Mouse (Mus musculus) liver, adult 2 months (tissue): Measurements from ENCODE around the gene Adora2a. TPM values are rescaled to one million over a fixed set of nuclear protein-coding genes. Genes with fewer than 3 reads are reported as not detected.

ENCODE experiments used
- DNase-seq: peaks from one replicate; pipeline ENCODE4 v3.0.0-alpha.2; 2011; ENCODE audit warnings: low read depth, low spot score; ENCODE audit errors: extremely low read depth
- H3K27ac ChIP-seq: fragments of 200-500 bp; replicated peaks from 2 replicates; pipeline ENCODE4 v1.5.1; 2012; ENCODE audit warnings: low read depth, mild to moderate bottlenecking, control low read depth, inconsistent platforms, low read length; ENCODE audit not compliant: insufficient read depth
- H3K27me3 ChIP-seq: fragments of 200-500 bp; 2 replicates; pipeline ENCODE4 v1.6.1; 2012; ENCODE audit warnings: mild to moderate bottlenecking, moderate library complexity, low read length, inconsistent platforms; ENCODE audit not compliant: control insufficient read depth, insufficient read depth
- H3K36me3 ChIP-seq: fragments of 200-500 bp; 2 replicates; pipeline ENCODE4 v1.6.1; 2012; ENCODE audit warnings: low read length, inconsistent platforms; ENCODE audit not compliant: control insufficient read depth, insufficient read depth
- H3K4me1 ChIP-seq: fragments of 200-500 bp; 2 replicates; pipeline ENCODE4 v1.6.1; 2011; ENCODE audit warnings: low read length; ENCODE audit not compliant: control insufficient read depth, insufficient read depth
- H3K4me3 ChIP-seq: fragments of 200-500 bp; 2 replicates; pipeline ENCODE4 v1.5.1; 2011; ENCODE audit warnings: low read depth, mild to moderate bottlenecking, control low read depth, low read length, moderate library complexity; ENCODE audit not compliant: insufficient read depth
- H3K79me2 ChIP-seq: fragments of 200-500 bp; 2 replicates; pipeline ENCODE4 v1.6.1; 2012; ENCODE audit warnings: inconsistent platforms, mild to moderate bottlenecking, low read length, moderate library complexity; ENCODE audit not compliant: control insufficient read depth, insufficient read depth
- H3K9ac ChIP-seq: fragments of 200-500 bp; 2 replicates; pipeline ENCODE4 v1.6.1; 2012; ENCODE audit warnings: low read depth, mild to moderate bottlenecking, control low read depth, inconsistent platforms, low read length
- CTCF ChIP-seq: fragments of 200-500 bp; IDR thresholded peaks from 2 replicates; pipeline ENCODE4 v1.5.1; 2011; ENCODE audit warnings: low read depth, low read length, control low read depth
- POLR2A ChIP-seq: fragments of 200-500 bp; IDR thresholded peaks from 2 replicates; pipeline ENCODE4 v1.6.1; 2011; ENCODE audit warnings: low read length, control low read depth; ENCODE audit not compliant: insufficient read depth; ENCODE audit errors: extremely low read depth
- WGBS: fragments of 180-500 bp; shearing (Covaris S2); methylation state at CpG from one replicate; pipeline ENCODE4 v1.1.7; 2018; 5-methylcytosine and 5-hydroxymethylcytosine counted together
- polyA plus RNA-seq: library from polyadenylated mRNA; depleted of rRNA; stranded (reverse); fragments of >200 nt; gene quantifications from 2 replicates; pipeline ENCODE4 v1.2.3, GENCODE M21; 2012; rRNA removed
- total RNA-seq: library from RNA; depleted of rRNA; stranded (reverse); fragments of >200 nt; gene quantifications from 2 replicates; pipeline ENCODE4 v1.2.3, GENCODE M21; 2014; rRNA removed

Gene Adora2a
- total and polyA plus RNA-seq, 2 experiments = 0.65 to 2.6 TPM

- WGBS = 87% methylated on average over 10 of the region's 10 CpGs
- Histone ChIP-seq H3K27me3 (no peaks in the 10 kb centered on the region), H3K4me1 (no peaks in the 10 kb centered on the region), H3K4me3 (no peak overlapping the region), H3K27ac (no peak overlapping the region), H3K9ac (no peak overlapping the region), H3K36me3 (no peaks in the 10 kb centered on the region), H3K79me2 (no peaks in the 10 kb centered on the region)
- TF ChIP-seq POLR2A (no peak), CTCF (no peak)
- no peak for DNase-seq
Observed at GRCm38 (mm10) chr10:75378688-75379087, 62.0 kb downstream of the Adora2a start.

Other genes with a start within 250 kb of the Adora2a start
- gene Specc1l, start 104.8 kb upstream of the Adora2a start, total RNA-seq = 10.3 and 10.8 TPM in 2 replicates
- 5.2 and 5.3 TPM in 2 replicates for gene Specc1l, start 104.8 kb upstream of the Adora2a start, polyA plus RNA-seq
- 220 and 232 TPM in 2 replicates for gene Upb1, start 84.2 kb downstream of the Adora2a start, total RNA-seq
- 120 and 125 TPM in 2 replicates for gene Upb1, start 84.2 kb downstream of the Adora2a start, polyA plus RNA-seq
- 26.6 and 29.1 TPM in 2 replicates for gene Snrpd3, start 200.7 kb downstream of the Adora2a start, total RNA-seq
- gene Snrpd3, start 200.7 kb downstream of the Adora2a start, polyA plus RNA-seq = 12.5 and 21.0 TPM in 2 replicates
- 115 and 138 TPM in 2 replicates for gene Gucd1, start 201.1 kb downstream of the Adora2a start, total RNA-seq
- gene Gucd1, start 201.1 kb downstream of the Adora2a start, polyA plus RNA-seq = 162 and 166 TPM in 2 replicates
- under 0.01 TPM in 1 of 2 replicates, not detected in the other for gene Lrrc75b, start 243.5 kb downstream of the Adora2a start, total RNA-seq
- 0.02 TPM in 1 of 2 replicates, not detected in the other for gene Lrrc75b, start 243.5 kb downstream of the Adora2a start, polyA plus RNA-seq
- 0.54 and 0.92 TPM in 2 replicates for gene Ggt1, start 244.7 kb downstream of the Adora2a start, total RNA-seq
- gene Ggt1, start 244.7 kb downstream of the Adora2a start, polyA plus RNA-seq = 0.20 and 0.68 TPM in 2 replicates